Mouse (Mus musculus) CD8-positive naive resting alpha-beta T cell, adult 2 months (primary cell): ENCODE results near the gene App.

ENCODE experiments used
- DNase-seq, 2 experiments: peaks; one replicate each; pipeline ENCODE4 v3.0.0; 2022; ENCODE audit warnings: low read depth in 2 of 2, low spot score in 2 of 2

App gene

DNA sequence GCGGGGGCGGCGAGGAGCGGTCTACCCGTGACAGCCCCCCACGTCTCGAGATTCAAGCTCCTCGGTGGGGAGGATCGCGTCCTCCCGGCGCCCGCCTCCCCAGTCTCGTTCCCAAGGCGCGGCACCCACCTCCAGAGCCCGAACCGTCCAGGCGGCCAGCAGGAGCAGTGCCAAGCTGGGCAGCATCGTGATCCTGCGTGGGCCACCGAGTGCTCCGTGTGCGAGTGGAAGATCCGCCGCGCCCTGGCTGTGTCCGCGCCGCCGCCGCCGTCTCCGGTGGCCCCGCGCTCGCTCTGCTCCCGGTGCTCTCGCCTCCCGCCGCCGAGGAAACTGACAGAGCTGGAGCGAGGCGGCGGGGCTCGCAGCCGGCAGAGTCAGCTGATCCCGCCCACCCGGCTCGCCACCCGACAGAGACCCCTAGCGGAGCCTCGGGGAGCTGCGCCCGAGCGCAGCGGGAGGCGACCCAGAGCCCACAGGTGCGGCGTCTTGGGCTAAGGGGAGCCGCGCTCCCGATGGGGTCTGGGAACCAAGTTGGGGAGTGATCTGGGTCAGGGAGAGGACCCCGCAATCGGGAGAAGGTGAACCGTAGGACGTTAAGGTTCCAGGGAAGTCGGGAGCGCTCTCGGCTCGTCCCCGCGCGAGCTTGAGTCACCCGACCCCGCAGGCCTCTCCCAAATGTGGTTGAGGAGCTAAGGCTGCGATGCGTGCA, at the start of gene App:
Gene App (minus strand): TSS at position 394 of the 709 bp plus-strand sequence.
- peak; percentile 60 to 68 for DNase-seq

DNA sequence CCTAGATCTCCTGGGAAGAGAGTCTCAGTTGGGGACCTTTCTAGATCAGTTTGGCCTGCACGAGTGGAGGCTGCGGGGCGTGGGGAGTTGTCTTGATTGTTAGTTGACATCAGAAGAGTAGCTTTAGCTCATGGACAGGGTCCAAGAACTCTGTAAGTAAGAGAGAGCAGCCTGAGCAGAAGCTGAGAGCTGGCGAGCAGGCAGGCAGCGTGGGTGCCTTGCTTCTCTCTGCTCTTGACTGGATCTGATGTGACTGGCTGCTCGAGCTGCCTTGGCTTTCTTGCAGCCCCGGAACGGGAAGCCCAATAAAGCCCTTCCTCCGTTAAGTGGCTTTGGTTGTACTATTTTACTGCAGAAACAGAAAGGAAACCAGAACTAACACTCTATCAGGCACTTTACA, 42.3 kb upstream of the App start:
- no peak for DNase-seq

DNA sequence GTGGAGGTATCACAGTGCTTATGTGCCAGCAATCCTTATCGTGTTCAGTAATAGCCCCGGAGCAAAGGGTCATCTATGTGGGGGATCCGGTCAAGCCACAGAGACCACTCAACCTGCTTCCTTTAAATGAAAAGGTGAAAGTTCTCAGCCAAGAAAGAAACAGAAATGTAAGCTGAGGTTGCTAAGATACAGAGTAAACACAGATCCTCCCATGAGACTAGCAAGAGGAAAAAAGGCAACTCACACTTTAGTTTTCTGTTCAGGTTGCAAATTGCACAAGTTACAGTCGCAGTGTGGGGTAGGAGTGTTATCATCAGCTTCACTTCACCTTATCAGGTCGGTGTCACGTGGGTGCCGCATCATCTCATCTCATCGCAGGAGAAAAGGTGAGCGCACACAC, 41.6 kb upstream of the App start:
- DNase-seq: no peak

- DNase-seq: no peak
Observed at GRCm38 (mm10) chr16:85195622-85196021, 22.1 kb upstream of the App start.

DNA sequence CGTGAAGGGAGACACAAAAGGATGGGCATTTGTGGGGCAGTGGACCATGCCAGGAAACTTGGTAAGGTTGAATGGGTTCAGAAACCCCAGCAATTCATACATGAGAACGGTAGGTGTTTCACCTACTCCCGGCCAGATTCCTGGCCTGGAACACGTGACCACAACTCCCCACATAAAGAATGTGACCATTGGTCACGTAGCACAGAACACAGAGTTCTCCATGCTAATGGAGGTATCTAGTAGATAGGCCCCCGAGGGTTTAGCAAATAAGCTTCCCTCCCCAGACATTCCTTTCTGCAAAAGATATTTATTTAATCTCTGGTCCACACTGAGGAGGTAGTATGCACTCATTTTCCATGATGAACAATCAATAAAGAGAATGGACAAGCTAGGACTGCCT, 21.6 kb upstream of the App start:
- DNase-seq: no peak

DNA sequence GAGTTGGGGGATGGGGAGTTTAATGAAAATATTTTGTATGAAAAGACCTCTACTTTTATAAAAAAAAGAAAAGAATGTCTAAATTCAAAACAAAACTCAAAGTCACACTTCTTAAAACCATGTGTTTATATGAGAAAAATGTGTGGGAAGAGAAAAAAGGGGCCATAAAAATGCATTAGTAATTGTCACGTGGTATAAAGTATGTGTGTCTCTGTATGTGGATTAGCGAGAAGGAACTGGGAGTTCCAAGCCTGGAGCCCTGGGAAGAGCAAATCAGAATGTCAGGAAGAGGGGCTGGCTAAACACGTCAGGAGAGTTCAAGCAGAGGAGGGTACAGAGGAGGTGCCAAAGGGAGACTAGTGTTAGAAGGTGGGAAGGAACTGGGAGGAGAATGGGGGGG, 7.9 kb upstream of the App start:
- DNase-seq: no peak

DNA sequence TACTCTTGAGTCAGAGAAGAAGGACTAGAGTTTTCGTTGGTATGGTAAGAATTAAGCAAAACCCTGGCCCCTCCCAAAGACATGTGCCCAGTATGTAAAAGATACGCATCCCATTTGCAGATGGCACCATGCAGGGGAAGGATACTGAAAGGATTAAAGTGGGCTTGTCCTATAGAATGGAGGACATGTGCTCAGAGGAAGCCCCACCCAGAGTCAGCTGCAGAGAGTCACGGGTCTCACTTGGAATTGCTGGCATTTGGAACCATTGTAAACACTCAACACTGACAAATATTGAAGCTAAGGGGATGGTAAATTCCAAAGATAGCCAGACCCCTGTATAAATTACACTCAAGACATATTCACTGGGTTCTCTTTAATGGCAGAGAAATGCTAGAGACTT, 7.1 kb upstream of the App start:
- DNase-seq: no peak

DNA sequence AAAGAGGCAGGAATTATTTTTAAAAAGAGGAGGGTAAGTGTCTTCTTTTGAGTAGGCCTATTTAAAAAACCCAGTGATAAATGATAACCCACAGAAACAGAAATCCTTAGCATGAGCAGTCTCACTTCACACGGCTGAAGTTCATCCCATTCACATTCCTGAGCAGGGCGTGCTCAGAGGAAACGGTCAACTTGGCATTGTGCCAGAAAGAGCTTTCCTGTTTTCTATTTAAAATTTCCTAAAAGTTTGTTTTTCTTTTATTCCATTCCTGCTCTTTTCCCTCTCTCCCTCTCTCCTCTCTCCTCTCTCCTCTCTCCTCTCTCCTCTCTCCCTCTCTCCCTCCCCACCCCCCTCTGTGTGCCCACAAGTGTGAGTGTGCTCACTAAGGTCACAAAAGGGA, 3.1 kb upstream of the App start:
- DNase-seq: no peak

- no peak for DNase-seq
Observed at GRCm38 (mm10) chr16:85172571-85173372, 794 bp downstream of the App start.

GRCm38 (mm10) chr16:85171976-85172570, 1.5 kb downstream of the App start:
- no peak for DNase-seq

DNA sequence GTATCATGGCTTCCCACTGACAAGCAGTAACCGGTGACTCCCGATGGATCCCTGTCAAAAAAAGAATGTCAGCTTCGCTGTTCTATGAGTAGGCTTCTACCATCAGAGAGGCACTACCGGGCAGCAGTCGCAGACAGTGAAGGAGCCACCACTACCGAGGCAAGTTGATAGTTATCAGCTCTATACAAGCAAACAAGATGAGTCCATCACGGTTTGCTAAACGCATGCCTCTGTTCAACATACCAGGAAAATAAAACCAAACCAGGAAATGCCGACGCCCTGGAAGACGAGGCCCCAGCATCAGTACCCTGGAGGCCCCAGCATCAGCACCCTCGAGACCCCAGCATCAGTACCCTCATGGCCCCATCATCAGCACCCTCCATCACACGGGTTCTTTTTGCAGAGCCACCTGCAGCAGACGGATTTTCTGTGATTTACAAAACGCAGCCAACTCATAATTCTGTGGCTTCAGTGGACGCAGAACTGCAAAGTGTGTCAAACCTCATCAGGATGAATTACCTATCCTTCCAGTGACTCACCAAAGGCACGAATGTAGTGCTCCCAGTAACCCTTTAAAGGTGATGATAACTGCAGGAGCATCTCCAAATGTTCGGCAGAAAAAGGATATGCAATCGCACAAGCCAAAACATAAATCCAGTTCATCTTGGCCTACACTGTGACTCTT, 2.6 kb downstream of the App start:
- DNase-seq: no peak

GRCm38 (mm10) chr16:85168821-85169220, 4.7 kb downstream of the App start:
- no peak for DNase-seq

DNA sequence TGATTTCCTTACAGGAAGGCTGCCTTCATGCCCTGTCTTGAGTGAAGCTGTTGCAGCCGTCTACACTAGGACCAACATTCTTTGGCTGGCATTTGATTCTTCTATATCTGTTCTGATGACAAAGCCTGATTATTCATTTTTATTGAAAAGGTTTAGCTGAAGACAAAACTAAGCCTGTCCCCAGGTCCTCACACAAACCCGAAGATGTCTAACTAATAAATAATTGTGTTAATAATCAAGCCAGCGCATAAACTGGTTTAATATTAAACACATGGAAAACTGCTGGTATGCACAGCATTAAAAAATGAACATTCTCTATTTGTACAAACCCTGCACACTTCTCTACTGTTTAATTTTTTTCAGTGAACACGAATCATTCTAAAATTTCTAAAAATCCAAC, 7.4 kb downstream of the App start:
- DNase-seq: no peak

DNA sequence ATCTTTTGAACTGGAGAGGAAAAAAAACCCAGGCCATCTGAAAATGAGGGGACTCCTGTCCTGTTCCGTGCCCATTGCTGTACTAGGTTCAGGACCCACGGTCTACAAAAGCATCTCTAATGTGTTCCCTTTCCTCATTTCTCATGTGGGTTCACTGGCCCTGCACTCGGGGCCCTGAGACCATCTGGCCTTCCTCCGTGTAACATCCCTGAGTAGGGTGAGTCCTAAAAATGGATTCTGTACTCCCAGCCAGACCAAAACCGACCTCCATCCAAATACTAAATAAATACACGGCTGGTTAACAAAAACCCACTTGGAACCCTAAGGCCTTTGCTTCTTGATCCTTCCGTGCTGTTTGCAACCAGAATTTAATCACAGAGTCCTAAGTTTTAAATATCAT, 7.9 kb downstream of the App start:
- no peak for DNase-seq

DNA sequence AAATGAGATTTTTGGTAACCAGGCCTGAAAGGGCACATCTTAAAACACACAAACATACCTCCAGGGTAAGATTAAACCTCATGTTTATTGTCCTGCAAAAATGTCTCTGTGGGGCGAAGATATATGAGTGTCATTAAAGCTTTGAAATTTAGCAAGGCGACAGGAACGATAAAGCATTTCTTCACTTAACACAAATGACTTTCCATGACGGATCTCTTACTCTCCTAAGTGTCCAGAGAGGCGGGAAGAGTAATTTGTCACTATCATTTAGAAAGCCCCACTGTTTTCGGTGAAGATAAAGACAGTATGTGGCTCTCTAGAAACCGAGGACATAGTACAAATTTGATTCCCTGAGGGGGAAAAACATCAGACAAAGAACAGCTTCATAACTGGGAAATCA, 8.4 kb downstream of the App start:
- DNase-seq: no peak

DNA sequence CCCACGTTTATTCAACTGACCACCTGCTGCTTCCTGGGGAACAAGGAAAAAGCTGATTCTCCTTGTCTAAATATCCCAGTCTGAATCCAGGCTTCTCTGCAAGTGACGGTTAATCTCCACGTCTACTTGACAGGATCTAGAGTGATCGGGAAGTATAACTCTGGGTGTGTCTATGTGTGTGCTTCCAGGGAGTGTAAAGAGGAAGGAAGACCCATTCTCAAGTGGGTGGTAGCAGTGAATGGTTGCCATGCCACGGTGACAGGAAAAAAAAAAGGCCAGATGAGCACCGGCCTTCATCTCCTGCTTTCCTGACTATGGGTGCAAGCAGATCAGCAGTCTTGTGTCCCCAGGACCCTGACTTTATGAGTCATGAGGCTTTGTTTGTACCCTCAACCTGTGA, 10.8 kb downstream of the App start:
- no peak for DNase-seq

DNA sequence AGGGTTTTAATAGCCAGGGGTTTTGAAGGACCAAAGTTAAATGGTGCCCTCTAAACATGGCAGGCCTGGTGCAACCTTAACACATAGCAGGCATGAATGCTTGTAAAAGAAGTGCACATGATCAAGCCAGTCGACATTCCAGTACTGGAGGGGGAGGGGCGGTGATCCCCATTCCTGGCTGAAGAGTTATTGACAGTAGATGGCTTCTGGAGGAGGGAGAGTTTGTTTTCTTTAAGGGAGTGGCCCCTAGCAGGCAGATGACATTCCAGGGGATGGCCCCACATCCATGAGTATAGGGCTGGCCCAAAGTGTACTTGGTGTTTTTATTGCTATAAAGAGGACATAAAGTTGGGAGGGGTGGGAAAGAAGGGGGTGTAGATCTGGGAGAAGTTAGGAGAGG, 13.4 kb downstream of the App start:
- DNase-seq: no peak

- no peak for DNase-seq
Observed at GRCm38 (mm10) chr16:85157796-85158546, 15.6 kb downstream of the App start.

- DNase-seq: no peak
Observed at GRCm38 (mm10) chr16:85157156-85157555, 16.4 kb downstream of the App start.

DNA sequence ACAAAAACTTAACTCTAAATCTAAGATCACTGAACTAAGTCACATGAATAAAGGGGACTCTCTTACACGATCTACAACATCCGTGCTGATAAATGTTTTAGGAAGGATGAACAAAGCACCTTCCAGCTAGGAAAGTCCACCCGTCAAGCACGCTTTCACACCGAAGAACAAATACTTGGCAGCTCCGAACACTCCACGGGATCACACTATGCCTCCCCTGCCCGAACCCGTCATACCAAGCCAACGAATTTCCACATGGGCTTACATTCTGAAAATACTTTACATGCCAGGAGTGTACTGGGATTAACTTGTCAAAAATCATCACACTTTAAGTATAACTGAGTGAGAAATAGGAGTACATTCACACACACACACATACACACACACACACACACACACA, 17.7 kb downstream of the App start:
- no peak for DNase-seq

GRCm38 (mm10) chr16:85152457-85152856, 21.1 kb downstream of the App start:
- no peak for DNase-seq
